In the genomic region with DNA sequence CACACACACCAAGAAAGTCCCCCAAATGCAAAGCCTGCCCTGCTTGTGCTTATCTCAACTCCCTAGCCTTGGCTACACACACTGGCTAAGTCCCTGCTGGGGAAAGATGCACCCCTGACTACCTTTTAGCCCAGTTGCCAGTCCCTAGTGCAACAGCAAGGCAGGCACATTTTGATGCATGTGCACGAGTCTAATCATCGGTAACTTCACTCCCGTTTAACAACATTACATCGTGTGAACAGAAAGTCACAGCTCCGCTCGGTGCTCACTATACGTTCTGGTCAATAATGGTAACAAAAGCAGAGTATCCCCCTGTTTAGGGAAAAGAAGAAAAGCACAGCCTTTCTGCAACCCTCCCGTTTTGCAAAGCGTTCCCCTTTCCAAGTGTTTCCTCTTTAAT, we compare ENCODE assay signal across 8 mouse cellular contexts. TPM values are rescaled to one million over a fixed set of nuclear protein-coding genes. Genes with fewer than 3 reads are reported as not detected.
A peak's percentile ranks its signal among the peaks of the same experiment; 100 is the strongest.
DNase-seq lines count a peak whose midpoint lies in the region; ATAC-seq and TF ChIP-seq lines count a peak whose summit lies in the region.

No protein-coding gene starts in this region.

- 0% methylated on average over 9 of the region's 9 CpGs for WGBS in neural tube, embryonic 11.5 days
- 1% methylated on average over 9 of the region's 9 CpGs for WGBS in limb, embryonic 15.5 days
- 2% methylated on average over 9 of the region's 9 CpGs for WGBS in stomach, postnatal 0 days

- TF ChIP-seq EP300 in stomach, postnatal 0 days (optimal IDR thresholded peaks at IDR 0.05): no peak

- no peak for TF ChIP-seq CTCF in stomach, postnatal 0 days (IDR thresholded peaks at IDR 0.05; ENCODE audit: low read depth)

- H3K4me3 ChIP-seq in neural tube, embryonic 11.5 days (ENCODE audit: low read depth, low read length): peak overlapping the region; percentile 63
- H3K4me3 ChIP-seq in limb, embryonic 15.5 days: peak overlapping the region; percentile 66
- H3K4me3 ChIP-seq in stomach, postnatal 0 days (ENCODE audit: low read depth, low read length): peak overlapping the region; percentile 62

- H3K4me2 ChIP-seq in neural tube, embryonic 11.5 days (ENCODE audit: low read depth): peak overlapping the region; percentile 75
- H3K4me2 ChIP-seq in limb, embryonic 15.5 days: peak overlapping the region; percentile 87
- H3K4me2 ChIP-seq in stomach, postnatal 0 days (replicated peaks; ENCODE audit: low read depth): peak overlapping the region; percentile 91

- peaks cover 37% of the 10 kb centered on the region for H3K27me3 ChIP-seq in neural tube, embryonic 11.5 days (ENCODE audit: control insufficient read depth, insufficient read depth, low read length)
- H3K27me3 ChIP-seq in limb, embryonic 15.5 days: peaks cover 38% of the 10 kb centered on the region
- 0 out of 2 replicates have a peak, but pooled peaks cover 5% of the 10 kb centered on the region for H3K27me3 ChIP-seq in stomach, postnatal 0 days (ENCODE audit: control insufficient read depth, insufficient read depth, low read length)

- no peaks in the 10 kb centered on the region for H3K36me3 ChIP-seq in neural tube, embryonic 11.5 days (ENCODE audit: control insufficient read depth, insufficient read depth, low read length)
- no peaks in the 10 kb centered on the region for H3K36me3 ChIP-seq in limb, embryonic 15.5 days
- no peaks in the 10 kb centered on the region for H3K36me3 ChIP-seq in stomach, postnatal 0 days (ENCODE audit: control insufficient read depth, insufficient read depth, low read length)

- H3K27ac ChIP-seq in neural tube, embryonic 11.5 days (ENCODE audit: low read depth, low read length): no peak overlapping the region
- H3K27ac ChIP-seq in limb, embryonic 15.5 days: no peak overlapping the region
- H3K27ac ChIP-seq in stomach, postnatal 0 days (replicated peaks): no peak overlapping the region

- peak; percentile 5; the same call in 1 of the 2 replicates for ATAC-seq in frontal cortex, adult (ENCODE audit: low TSS enrichment)
- ATAC-seq in neural tube, embryonic 11.5 days (ENCODE audit: insufficient read depth, low FRiP score, low TSS enrichment): no peak; the same call in 1 of the 2 replicates
- peak; percentile 17; the same call in 1 of the 2 replicates for ATAC-seq in limb, embryonic 15.5 days (ENCODE audit: insufficient number of reproducible peaks, low FRiP score, low TSS enrichment, low read depth)
- ATAC-seq in stomach, postnatal 0 days (ENCODE audit: low FRiP score, low TSS enrichment): no peak

- 0 out of 2 replicates have a peak, but pooled peaks cover 3% of the 10 kb centered on the region for H3K4me1 ChIP-seq in neural tube, embryonic 11.5 days (ENCODE audit: control insufficient read depth, insufficient read depth, low read length)
- peaks cover 39% of the 10 kb centered on the region for H3K4me1 ChIP-seq in limb, embryonic 15.5 days
- H3K4me1 ChIP-seq in stomach, postnatal 0 days (replicated peaks; ENCODE audit: control insufficient read depth, insufficient read depth): 0 out of 2 replicates have a peak, but pooled peaks cover 2% of the 10 kb centered on the region

- H3K9me3 ChIP-seq in neural tube, embryonic 11.5 days (ENCODE audit: control insufficient read depth, low read length): no peaks in the 10 kb centered on the region
- H3K9me3 ChIP-seq in limb, embryonic 15.5 days: no peaks in the 10 kb centered on the region
- H3K9me3 ChIP-seq in stomach, postnatal 0 days (ENCODE audit: control insufficient read depth, low read length): no peaks in the 10 kb centered on the region

- peak overlapping the region; percentile 56 for H3K9ac ChIP-seq in neural tube, embryonic 11.5 days (ENCODE audit: low read length)
- H3K9ac ChIP-seq in limb, embryonic 15.5 days: peak overlapping the region; percentile 55; the same call in 1 of the 2 replicates
- H3K9ac ChIP-seq in stomach, postnatal 0 days (ENCODE audit: low read length): peak overlapping the region; percentile 43; the same call in 1 of the 2 replicates

- no peak for DNase-seq in frontal cortex, postnatal 14 days (ENCODE audit: low spot score in 2 of 2)
- DNase-seq in neural tube, embryonic 11.5 days (ENCODE audit: low spot score): no peak
- no peak for DNase-seq in neural tube, embryonic 10.5 days (ENCODE audit: extremely low spot score, low spot score)
- DNase-seq in stomach, postnatal 0 days (ENCODE audit: low spot score): no peak
- DNase-seq in urinary bladder, postnatal 10 days (ENCODE audit: low spot score): no peak
- no peak for DNase-seq in testis, postnatal 10 days (ENCODE audit: low spot score)

RNA-seq across cellular contexts. Expression of gene Kirrel3, which starts 2.6 kb away (rescaled TPM):
- polyA plus RNA-seq in neural tube, embryonic 11.5 days (2014; fragmentation: Nextera tagmentation; extraction: Ambion mirVana): 6.6 TPM in 2 replicates
- polyA plus RNA-seq in limb, embryonic 15.5 days (2015; fragmentation: Nextera tagmentation; extraction: Ambion mirVana): 9.8 and 13.5 TPM in 2 replicates
- 1.3 and 1.4 TPM in 2 replicates for polyA plus RNA-seq in stomach, postnatal 0 days (2015; fragmentation: Nextera tagmentation; extraction: Ambion mirVana)

Comparison
In these comparisons a context has a peak if more than half of its experiments do, and no peak if none do; other contexts are left out.
1. ATAC-seq: peak in frontal cortex, adult (single experiment) and limb, embryonic 15.5 days (single experiment); none in neural tube, embryonic 11.5 days (single experiment) and stomach, postnatal 0 days (single experiment).
2. Peak in every context shown above with its lines, with median percentiles within 50 percentile points of each other: H3K4me2 ChIP-seq, H3K4me3 ChIP-seq and H3K9ac ChIP-seq.